Mouse (Mus musculus): ENCODE measurements around the gene Ulbp1. TPM values are rescaled to one million over a fixed set of nuclear protein-coding genes. Genes with fewer than 3 reads are reported as not detected.

Gene Ulbp1
- polyA plus RNA-seq (2014; fragmentation: Illumina TruSeq; extraction: RNeasy Lipid Tissue Mini Kit (QIAGEN cat#74804); ENCODE audit: low read depth, low replicate concordance) = 0.42 TPM

DNA sequence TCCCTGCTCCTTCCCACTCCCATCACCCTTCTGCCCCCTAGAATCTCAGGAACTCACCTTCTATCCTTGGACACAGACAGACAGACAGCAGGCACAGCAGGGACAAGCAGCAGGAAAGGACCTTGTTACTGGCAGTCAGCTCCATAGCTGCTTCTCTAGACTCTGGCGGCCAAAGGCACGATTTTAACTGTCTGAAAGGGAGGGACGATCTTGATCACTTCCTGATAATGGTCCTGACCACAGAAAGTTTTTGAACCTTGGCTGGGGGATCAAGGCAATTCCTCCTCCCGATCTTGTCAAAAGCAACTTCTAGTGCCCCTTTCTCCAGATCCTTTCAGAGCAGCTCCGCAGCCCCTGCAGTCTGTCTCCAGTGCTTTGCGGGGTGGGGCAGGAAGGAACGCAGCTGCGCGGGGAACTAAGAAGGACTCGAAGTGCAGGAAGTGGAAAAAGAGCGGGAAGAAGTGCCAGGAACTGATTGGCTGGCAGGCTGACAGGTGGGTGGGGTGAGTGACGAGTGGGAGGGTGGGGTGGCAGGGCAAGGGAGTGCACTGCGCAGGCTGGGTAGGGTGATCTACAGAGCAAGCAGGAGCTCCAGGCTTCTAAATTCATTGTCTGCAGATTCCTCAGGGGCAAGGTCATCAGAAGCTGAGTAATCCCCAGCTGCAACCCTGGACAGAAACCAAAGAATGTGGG, at the start of gene Ulbp1:
Gene Ulbp1, minus strand, starts transcription at position 442 of the 693 bp plus-strand sequence.

Other genes starting within 250 kb of the Ulbp1 start
- 1.9 TPM for gene Lrp11, start 116.2 kb upstream of the Ulbp1 start, polyA plus RNA-seq (2014; fragmentation: Illumina TruSeq; extraction: RNeasy Lipid Tissue Mini Kit (QIAGEN cat#74804); ENCODE audit: low read depth, low replicate concordance)
- gene Nup43, start 193.9 kb upstream of the Ulbp1 start, polyA plus RNA-seq (2014; fragmentation: Illumina TruSeq; extraction: RNeasy Lipid Tissue Mini Kit (QIAGEN cat#74804); ENCODE audit: low read depth, low replicate concordance) = 7.7 TPM
- gene Pcmt1, start 207.5 kb upstream of the Ulbp1 start, polyA plus RNA-seq (2014; fragmentation: Illumina TruSeq; extraction: RNeasy Lipid Tissue Mini Kit (QIAGEN cat#74804); ENCODE audit: low read depth, low replicate concordance) = 41.5 TPM
- gene Lats1, start 207.6 kb upstream of the Ulbp1 start, polyA plus RNA-seq (2014; fragmentation: Illumina TruSeq; extraction: RNeasy Lipid Tissue Mini Kit (QIAGEN cat#74804); ENCODE audit: low read depth, low replicate concordance) = 18.9 TPM